Mouse (Mus musculus) liver, embryonic 16.5 days (tissue): ENCODE results near the gene Stkld1. TPM values are rescaled to one million over a fixed set of nuclear protein-coding genes. Genes with fewer than 3 reads are reported as not detected.
A peak's percentile ranks its signal among the peaks of the same experiment; 100 is the strongest.

ENCODE experiments used
- ATAC-seq: fragments of 200-750 bp; cut with Nextera tagmentation; 2 replicates; pipeline ENCODE4 v1.8.0; 2017; ENCODE audit warnings: low read depth, mild to moderate bottlenecking, moderate number of reproducible peaks, moderate library complexity
- H3K27ac ChIP-seq: fragments of 300-500 bp; sonication (generic); 2 replicates; pipeline ENCODE4 v1.5.1; 2014; ENCODE audit warnings: mild to moderate bottlenecking, low read length
- H3K27me3 ChIP-seq: fragments of 300-500 bp; sonication (generic); 2 replicates; pipeline ENCODE4 v1.6.1; 2014; ENCODE audit warnings: low read depth, low read length, mixed read lengths; ENCODE audit not compliant: control insufficient read depth, insufficient read depth
- H3K36me3 ChIP-seq: fragments of 300-500 bp; sonication (generic); 2 replicates; pipeline ENCODE4 v1.6.1; 2014; ENCODE audit warnings: mild to moderate bottlenecking; ENCODE audit not compliant: control insufficient read depth, insufficient read depth
- H3K4me1 ChIP-seq: fragments of 300-500 bp; sonication (generic); 2 replicates; pipeline ENCODE4 v1.6.1; 2014; ENCODE audit warnings: low read depth, low read length, mixed read lengths; ENCODE audit not compliant: control insufficient read depth
- H3K4me2 ChIP-seq: fragments of 300-500 bp; sonication (generic); 2 replicates; pipeline ENCODE4 v1.6.1; 2014; ENCODE audit warnings: low read depth, low read length, mixed read lengths
- H3K4me3 ChIP-seq: fragments of 300-500 bp; sonication (generic); 2 replicates; pipeline ENCODE4 v1.5.1; 2014; ENCODE audit warnings: low read depth, mild to moderate bottlenecking, low read length
- H3K9ac ChIP-seq: fragments of 300-500 bp; sonication (generic); 2 replicates; pipeline ENCODE4 v1.6.1; 2014; ENCODE audit warnings: low read depth, low read length
- H3K9me3 ChIP-seq: fragments of 300-500 bp; sonication (generic); replicated peaks from 2 replicates; pipeline ENCODE4 v1.6.1; 2016; ENCODE audit warnings: low read length; ENCODE audit not compliant: control insufficient read depth
- WGBS: fragments of 180-500 bp; shearing (Covaris S2); extraction: QIAGEN DNeasy Blood & Tissue Kit; methylation state at CpG from one replicate; pipeline ENCODE4 v1.1.7; 2014; ENCODE audit not compliant: insufficient replicate concordance; 5-methylcytosine and 5-hydroxymethylcytosine counted together
- polyA plus RNA-seq: library from polyadenylated mRNA; unstranded; fragments of >200 nt; fragmentation: Nextera tagmentation; extraction: Ambion mirVana; gene quantifications from 2 replicates; pipeline ENCODE4 v1.2.1, GENCODE M21; 2015

The Stkld1 gene
- polyA plus RNA-seq, 1 experiment from 2014 or later = 0.04 TPM

DNA sequence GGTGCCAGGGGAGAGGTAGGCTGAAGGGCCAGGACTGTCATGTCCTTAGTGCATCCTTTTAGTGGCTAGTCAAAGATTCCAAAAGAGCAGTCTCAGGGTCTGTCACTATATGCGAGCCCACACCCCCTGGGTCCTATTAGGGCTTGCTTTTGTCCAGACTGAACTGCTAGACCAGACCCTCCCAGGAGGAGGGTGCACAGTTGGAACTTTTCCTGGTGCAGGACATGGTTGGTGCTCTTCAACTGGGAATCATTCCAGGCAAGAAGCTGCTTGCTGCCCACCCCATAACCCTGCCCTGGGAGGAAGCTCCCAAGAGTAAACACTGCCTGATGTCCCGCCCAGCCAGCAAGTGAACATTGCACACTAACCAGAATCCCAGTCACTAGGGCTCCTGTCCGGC lies 39.3 kb downstream of the Stkld1 start, which contains the start of gene Adamts13:
Adamts13 (plus strand) TSS at position 301 of the 400 bp plus-strand sequence.
- Histone ChIP-seq H3K4me1 (no peaks in the 10 kb centered on the region), H3K27ac (peak within 1 kb of the TSS; percentile 41; the same call in 1 of the 2 replicates), H3K9me3 (no peaks in the 10 kb centered on the region), H3K27me3 (no peaks in the 10 kb centered on the region), H3K36me3 (no peaks in the 10 kb centered on the region), H3K4me3 (no peak within 1 kb of the TSS), H3K9ac (no peak within 1 kb of the TSS), H3K4me2 (no peak within 1 kb of the TSS)
- WGBS = 36% methylated on average over 3 of the region's 3 CpGs
- peak; percentile 60 for ATAC-seq

DNA sequence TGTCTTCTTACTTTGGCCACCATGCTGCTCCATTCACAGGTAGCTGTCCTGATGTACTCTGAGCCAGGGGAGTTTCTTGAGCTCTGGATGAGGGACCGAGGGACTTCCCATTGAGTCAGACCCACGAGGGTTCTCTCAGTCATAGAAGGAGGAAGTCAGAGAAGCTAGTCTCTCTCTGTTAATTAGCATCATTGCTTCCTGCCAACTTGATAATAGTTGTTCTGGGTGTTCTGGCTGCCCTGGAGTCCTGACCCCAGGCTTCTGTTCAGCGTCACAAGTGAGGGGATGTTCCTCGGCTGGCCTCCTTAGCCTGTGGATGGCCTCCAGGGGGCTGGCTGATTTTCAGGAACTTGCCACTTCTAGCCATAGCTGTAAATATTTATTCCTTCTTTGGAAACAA lies 40.1 kb downstream of the Stkld1 start:
- 8% methylated on average over 4 of the region's 4 CpGs for WGBS
- Histone ChIP-seq H3K4me1 (no peaks in the 10 kb centered on the region), H3K27ac (no peak overlapping the region), H3K27me3 (no peaks in the 10 kb centered on the region), H3K4me3 (no peak overlapping the region), H3K4me2 (no peak overlapping the region), H3K9ac (no peak overlapping the region), H3K36me3 (no peaks in the 10 kb centered on the region), H3K9me3 (no peaks in the 10 kb centered on the region)
- peak; percentile 31 for ATAC-seq

DNA sequence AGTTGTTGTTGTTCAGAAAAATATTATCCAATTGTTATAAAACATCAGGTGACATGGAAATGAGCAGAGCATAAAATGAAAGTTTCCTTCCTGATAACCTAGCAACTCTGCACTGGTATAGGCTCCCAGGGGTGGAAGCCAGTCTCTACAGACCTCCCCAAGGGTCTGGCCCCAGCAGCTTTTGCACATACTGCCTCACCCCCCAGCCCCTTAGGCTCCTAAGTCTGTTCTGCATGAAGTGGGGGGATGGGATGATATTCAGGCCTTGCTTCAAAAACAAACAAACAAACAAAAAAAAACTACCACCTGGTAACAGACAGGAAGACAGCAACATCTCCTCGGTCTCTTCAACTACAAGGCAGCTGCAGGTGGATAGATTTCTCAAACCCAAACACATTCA lies 46.5 kb downstream of the Stkld1 start:
- Histone ChIP-seq H3K36me3 (no peaks in the 10 kb centered on the region), H3K27me3 (no peaks in the 10 kb centered on the region), H3K4me1 (no peaks in the 10 kb centered on the region; the same call in 1 of the 2 replicates), H3K4me2 (no peak overlapping the region), H3K9ac (no peak overlapping the region), H3K9me3 (no peaks in the 10 kb centered on the region), H3K27ac (no peak overlapping the region), H3K4me3 (no peak overlapping the region)
- WGBS = 44% methylated on average over 1 of the region's 1 CpGs
- no peak for ATAC-seq

DNA sequence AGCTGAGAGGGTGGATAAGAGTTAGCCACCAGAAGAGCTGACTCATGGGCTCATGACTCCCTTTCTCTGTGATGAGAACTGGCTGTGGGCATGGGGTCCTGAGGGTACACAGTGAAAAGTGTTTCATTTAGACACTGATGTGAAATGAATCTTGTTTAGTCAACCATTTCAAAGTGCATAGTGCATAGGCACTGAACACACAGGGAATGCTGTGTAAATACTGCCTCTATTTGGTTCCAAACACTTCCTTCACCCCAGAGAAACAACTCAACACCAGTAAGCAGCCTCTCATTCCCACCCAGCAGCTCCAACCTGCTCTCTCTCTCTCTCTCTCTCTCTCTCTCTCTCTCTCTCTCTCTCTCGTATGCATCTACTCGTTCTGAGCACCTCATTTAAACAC lies 50.3 kb downstream of the Stkld1 start:
- no peak overlapping the region for H3K4me2 ChIP-seq
- H3K4me1 ChIP-seq = no peaks in the 10 kb centered on the region; the same call in 1 of the 2 replicates
- H3K9ac ChIP-seq = no peak overlapping the region
- H3K27me3 ChIP-seq = no peaks in the 10 kb centered on the region
- 53% methylated on average over 2 of the region's 2 CpGs for WGBS
- no peak overlapping the region for H3K27ac ChIP-seq
- peak; percentile 74 for ATAC-seq
- H3K36me3 ChIP-seq = no peaks in the 10 kb centered on the region
- no peak overlapping the region for H3K4me3 ChIP-seq
- H3K9me3 ChIP-seq = no peaks in the 10 kb centered on the region

DNA sequence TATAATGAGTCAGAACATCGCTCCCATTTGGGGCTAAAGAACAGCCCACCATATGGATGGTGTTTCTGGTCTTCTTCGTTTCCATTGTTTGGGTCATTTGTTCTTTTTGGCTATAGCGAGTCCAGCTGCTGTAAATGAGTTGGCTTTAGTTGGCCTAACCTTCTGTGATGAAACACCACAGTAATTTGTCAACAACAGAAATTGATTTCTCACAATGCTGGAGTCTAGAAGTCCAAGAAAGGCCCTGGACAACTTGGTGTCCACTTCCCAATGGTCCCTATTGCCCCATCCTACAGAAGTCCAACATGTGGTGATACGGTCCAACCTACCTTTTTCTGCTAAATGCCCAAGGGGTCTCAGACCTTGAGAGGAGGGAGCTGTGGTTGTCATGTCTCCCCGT lies 50.8 kb downstream of the Stkld1 start:
- H3K4me2 ChIP-seq = no peak overlapping the region

DNA sequence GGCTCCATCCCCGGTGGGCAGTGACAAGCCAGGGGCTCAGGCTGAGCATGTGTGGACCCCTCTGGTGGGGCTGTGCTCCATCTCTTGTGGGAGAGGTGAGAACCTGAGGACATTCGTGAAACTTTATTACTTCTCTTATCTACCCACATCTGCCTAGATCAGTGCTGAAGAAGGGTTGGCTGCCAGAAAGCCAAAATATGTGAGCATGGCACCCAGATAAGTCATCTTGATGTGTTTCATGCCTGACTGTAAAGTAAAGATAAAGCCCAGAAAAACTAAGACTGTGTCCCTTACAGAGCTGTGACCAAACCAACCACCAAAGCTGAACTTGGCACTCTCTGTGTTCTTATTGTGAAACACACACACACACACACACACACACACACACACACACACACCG lies 60.1 kb downstream of the Stkld1 start:
- no peak overlapping the region for H3K4me3 ChIP-seq
- ATAC-seq = 0 out of 2 replicates have a peak, but pooled peaks have one; percentile 21
- H3K36me3 ChIP-seq = no peaks in the 10 kb centered on the region
- 58% methylated on average over 3 of the region's 3 CpGs for WGBS
- no peaks in the 10 kb centered on the region for H3K27me3 ChIP-seq
- no peaks in the 10 kb centered on the region for H3K4me1 ChIP-seq
- H3K4me2 ChIP-seq = no peak overlapping the region
- H3K27ac ChIP-seq = no peak overlapping the region
- H3K9ac ChIP-seq = no peak overlapping the region
- no peaks in the 10 kb centered on the region for H3K9me3 ChIP-seq

More for the DNA sequence above, 50.8 kb downstream of the Stkld1 start:
- no peak overlapping the region for H3K27ac ChIP-seq
- no peak overlapping the region for H3K4me3 ChIP-seq
- no peaks in the 10 kb centered on the region; the same call in 1 of the 2 replicates for H3K4me1 ChIP-seq
- 62% methylated on average over 5 of the region's 5 CpGs for whole genome bisulfite sequencing
- no peaks in the 10 kb centered on the region for H3K27me3 ChIP-seq
- no peaks in the 10 kb centered on the region for H3K36me3 ChIP-seq
- peak; percentile 45 for ATAC-seq
- H3K9ac ChIP-seq = no peak overlapping the region
- no peaks in the 10 kb centered on the region for H3K9me3 ChIP-seq

DNA sequence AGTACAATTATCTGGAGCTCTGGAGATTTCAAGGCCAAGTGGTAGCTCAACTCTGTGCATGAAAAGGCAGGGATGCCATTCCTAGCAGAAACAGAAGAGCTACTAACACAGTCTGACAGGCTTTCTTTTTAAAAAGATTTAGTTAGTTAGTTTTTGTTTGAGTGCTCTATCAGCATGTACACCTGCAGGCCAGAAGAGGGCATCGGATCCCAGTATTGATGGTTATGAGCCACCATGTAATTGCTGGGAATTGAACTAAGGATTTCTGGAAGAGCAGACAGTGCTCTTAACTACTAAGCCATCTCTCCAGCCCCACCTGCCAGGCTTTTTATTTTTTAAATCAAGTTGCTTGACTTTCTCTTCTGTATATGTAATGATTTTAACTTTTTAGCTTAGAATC lies 63.7 kb downstream of the Stkld1 start:
- Histone ChIP-seq H3K9me3 (no peaks in the 10 kb centered on the region), H3K9ac (no peak overlapping the region), H3K4me3 (no peak overlapping the region), H3K4me2 (no peak overlapping the region), H3K4me1 (no peaks in the 10 kb centered on the region), H3K36me3 (no peaks in the 10 kb centered on the region), H3K27ac (no peak overlapping the region), H3K27me3 (no peaks in the 10 kb centered on the region)
- 65% methylated on average over 1 of the region's 1 CpGs for WGBS
- ATAC-seq = no peak

DNA sequence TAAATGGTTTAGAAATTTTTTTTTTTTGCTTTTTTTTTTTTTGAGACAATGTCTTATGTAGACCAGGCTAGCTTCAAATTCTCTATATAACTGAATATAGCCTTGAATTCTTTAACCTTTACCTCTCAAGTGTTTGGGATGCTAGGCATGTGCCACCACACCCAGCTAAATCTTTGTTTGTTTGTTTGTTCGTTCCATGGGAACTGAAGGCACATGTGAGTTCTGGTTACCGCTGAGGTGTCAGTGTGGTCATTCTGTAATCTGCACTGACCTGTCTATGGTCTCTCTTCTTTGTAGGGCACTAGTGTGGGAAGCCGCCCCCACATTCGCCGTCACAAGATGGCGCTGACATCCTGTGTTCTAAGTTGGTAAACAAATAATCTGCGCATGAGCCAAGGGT lies 64.1 kb downstream of the Stkld1 start:
- WGBS = 78% methylated on average over 6 of the region's 7 CpGs
- Histone ChIP-seq H3K27me3 (no peaks in the 10 kb centered on the region), H3K9me3 (no peaks in the 10 kb centered on the region), H3K27ac (no peak overlapping the region), H3K36me3 (no peaks in the 10 kb centered on the region), H3K4me3 (no peak overlapping the region), H3K4me1 (no peaks in the 10 kb centered on the region), H3K9ac (no peak overlapping the region), H3K4me2 (no peak overlapping the region)
- no peak for ATAC-seq
